Mouse (Mus musculus): ENCODE data around the gene Kpna4. TPM values are rescaled to one million over a fixed set of nuclear protein-coding genes. Genes with fewer than 3 reads are reported as not detected.

Gene Kpna4
- 10 to 100 TPM; 82.9 to 87.7 TPM for total RNA-seq (2021)
- long read RNA-seq, experiment 1, full-length matches to known transcripts, result 21 of 26 reads
- long read RNA-seq, experiment 1, partial matches to known transcripts, result 0 of 26 reads
- long read RNA-seq, experiment 1, other reads (novel, unspliced or antisense), result 5 of 26 reads
- long read RNA-seq, experiment 2, full-length matches to known transcripts, result 39 of 46 reads
- long read RNA-seq, experiment 2, partial matches to known transcripts, result 4 of 46 reads
- long read RNA-seq, experiment 2, other reads (novel, unspliced or antisense), result 3 of 46 reads

- H3K27ac ChIP-seq, result peak within 1 kb of the TSS; percentile 95
- peak; percentile 92 to 95 for DNase-seq (ENCODE audit: low spot score in 2 of 2)
- H3K4me3 ChIP-seq, result peak within 1 kb of the TSS; percentile 84
- no peak for TF ChIP-seq CTCF (conservative IDR thresholded peaks at IDR 0.05)
These were observed at the start of gene Kpna4 for GRCm38 (mm10) chr3:69126509-69127345. Gene Kpna4 (minus strand): TSS chr3:69127113.

- H3K4me3 ChIP-seq, result no peak overlapping the region
- no peak for TF ChIP-seq CTCF (conservative IDR thresholded peaks at IDR 0.05)
- DNase-seq (ENCODE audit: low spot score in 2 of 2), result no peak
- no peak overlapping the region for H3K27ac ChIP-seq
These were observed 48.3 kb upstream of the Kpna4 start for GRCm38 (mm10) chr3:69175229-69175628.

- DNase-seq (ENCODE audit: low spot score in 2 of 2), result no peak
- H3K4me3 ChIP-seq, result no peak overlapping the region
- no peak for TF ChIP-seq CTCF (conservative IDR thresholded peaks at IDR 0.05)
- no peak overlapping the region for H3K27ac ChIP-seq
These were observed 44.2 kb upstream of the Kpna4 start for GRCm38 (mm10) chr3:69171123-69171522.

GRCm38 (mm10) chr3:69169796-69170195, 42.9 kb upstream of the Kpna4 start:
- no peak for TF ChIP-seq CTCF (conservative IDR thresholded peaks at IDR 0.05)
- H3K27ac ChIP-seq, result no peak overlapping the region
- no peak for DNase-seq (ENCODE audit: low spot score in 2 of 2)
- H3K4me3 ChIP-seq, result no peak overlapping the region

- no peak for TF ChIP-seq CTCF (conservative IDR thresholded peaks at IDR 0.05)
- DNase-seq (ENCODE audit: low spot score in 2 of 2), result no peak
- Histone ChIP-seq H3K27ac (no peak overlapping the region), H3K4me3 (no peak overlapping the region)
These were observed 41.8 kb upstream of the Kpna4 start for GRCm38 (mm10) chr3:69168724-69169123.

- TF ChIP-seq CTCF (conservative IDR thresholded peaks at IDR 0.05), result no peak
These were observed 36.1 kb upstream of the Kpna4 start for GRCm38 (mm10) chr3:69163057-69163456.

GRCm38 (mm10) chr3:69160429-69160828, 33.5 kb upstream of the Kpna4 start:
- H3K27ac ChIP-seq, result no peak overlapping the region
- no peak overlapping the region for H3K4me3 ChIP-seq
- DNase-seq (ENCODE audit: low spot score in 2 of 2), result no peak
- no peak for TF ChIP-seq CTCF (conservative IDR thresholded peaks at IDR 0.05)

More at GRCm38 (mm10) chr3:69163057-69163456, 36.1 kb upstream of the Kpna4 start:
- Histone ChIP-seq H3K4me3 (no peak overlapping the region), H3K27ac (no peak overlapping the region)
- DNase-seq (ENCODE audit: low spot score in 2 of 2), result no peak

GRCm38 (mm10) chr3:69159501-69159900, 32.6 kb upstream of the Kpna4 start:
- Histone ChIP-seq H3K27ac (no peak overlapping the region), H3K4me3 (no peak overlapping the region)
- no peak for DNase-seq (ENCODE audit: low spot score in 2 of 2)
- TF ChIP-seq CTCF (conservative IDR thresholded peaks at IDR 0.05), result no peak

- TF ChIP-seq CTCF (conservative IDR thresholded peaks at IDR 0.05), result no peak
These were observed 31.0 kb upstream of the Kpna4 start for GRCm38 (mm10) chr3:69157886-69158285.

GRCm38 (mm10) chr3:69156484-69156883, 29.6 kb upstream of the Kpna4 start:
- Histone ChIP-seq H3K27ac (no peak overlapping the region), H3K4me3 (no peak overlapping the region)
- TF ChIP-seq CTCF (conservative IDR thresholded peaks at IDR 0.05), result no peak
- no peak for DNase-seq (ENCODE audit: low spot score in 2 of 2)

More at GRCm38 (mm10) chr3:69157886-69158285, 31.0 kb upstream of the Kpna4 start:
- H3K27ac ChIP-seq, result no peak overlapping the region
- no peak overlapping the region for H3K4me3 ChIP-seq
- no peak for DNase-seq (ENCODE audit: low spot score in 2 of 2)

GRCm38 (mm10) chr3:69154691-69155090, 27.8 kb upstream of the Kpna4 start:
- no peak overlapping the region for H3K4me3 ChIP-seq
- TF ChIP-seq CTCF (conservative IDR thresholded peaks at IDR 0.05), result no peak
- H3K27ac ChIP-seq, result no peak overlapping the region
- no peak for DNase-seq (ENCODE audit: low spot score in 2 of 2)

- Histone ChIP-seq H3K27ac (no peak overlapping the region), H3K4me3 (no peak overlapping the region)
- TF ChIP-seq CTCF (conservative IDR thresholded peaks at IDR 0.05), result no peak
- no peak for DNase-seq (ENCODE audit: low spot score in 2 of 2)
These were observed 24.0 kb upstream of the Kpna4 start for GRCm38 (mm10) chr3:69150921-69151320.

GRCm38 (mm10) chr3:69142372-69142994, 15.6 kb upstream of the Kpna4 start:
- Histone ChIP-seq H3K4me3 (no peak overlapping the region), H3K27ac (no peak overlapping the region)
- no peak for TF ChIP-seq CTCF (conservative IDR thresholded peaks at IDR 0.05)
- no peak for DNase-seq (ENCODE audit: low spot score in 2 of 2)
